Mouse (Mus musculus) CH12.LX (cell line): ENCODE measurements around the gene Gas7. TPM values are rescaled to one million over a fixed set of nuclear protein-coding genes. Genes with fewer than 3 reads are reported as not detected.

Source experiments
- DNase-seq: peaks from one replicate; pipeline ENCODE4 v3.0.0-alpha.2; 2013; ENCODE audit errors: extremely low read depth
- H3K27ac ChIP-seq: 2 replicates; pipeline ENCODE4 v1.5.1; 2012; ENCODE audit warnings: low read depth, mild to moderate bottlenecking, control low read depth, moderate library complexity; ENCODE audit not compliant: insufficient read depth
- H3K27me3 ChIP-seq: replicated peaks from 2 replicates; pipeline ENCODE3; 2012; ENCODE audit warnings: inconsistent platforms
- H3K36me3 ChIP-seq, 2 experiments: replicated peaks in 1 of 2; 2 replicates each; pipeline versions ENCODE3 to v1.6.1; 2012; ENCODE audit warnings: inconsistent platforms in 1 of 2, low read length in 1 of 2, mild to moderate bottlenecking in 1 of 2, mixed read lengths in 1 of 2, moderate library complexity in 1 of 2; ENCODE audit not compliant: control insufficient read depth in 1 of 2, insufficient read depth in 1 of 2
- H3K4me1 ChIP-seq, 2 experiments: 2 replicates each; pipeline ENCODE4 v1.6.1; 2012; ENCODE audit warnings: inconsistent platforms in 1 of 2, moderate library complexity in 1 of 2; ENCODE audit not compliant: insufficient read depth in 2 of 2, control insufficient read depth in 1 of 2
- H3K4me2 ChIP-seq: 2 replicates; pipeline ENCODE4 v1.6.1; 2012; ENCODE audit warnings: low read depth, mild to moderate bottlenecking, control low read depth; ENCODE audit not compliant: poor library complexity, insufficient read depth, severe bottlenecking
- H3K4me3 ChIP-seq, 3 experiments: fragments of 150-350 bp in 1 of 3; sonication (generic) in 1 of 3; replicated peaks in 1 of 3; 2 replicates each; pipeline versions ENCODE3 to v1.5.1; 2011 to 2012; ENCODE audit warnings: low read depth in 2 of 3, low read length in 2 of 3, mild to moderate bottlenecking in 2 of 3, moderate library complexity in 2 of 3, control low read depth in 1 of 3, improper control_type of control experiment in 1 of 3, inconsistent platforms in 1 of 3, mixed read lengths in 1 of 3; ENCODE audit not compliant: poor library complexity in 1 of 3
- H3K79me2 ChIP-seq: replicated peaks from 2 replicates; pipeline ENCODE4 v1.6.1; 2012; ENCODE audit warnings: mild to moderate bottlenecking, moderate library complexity; ENCODE audit not compliant: control insufficient read depth, poor library complexity, insufficient read depth, severe bottlenecking; ENCODE audit errors: extremely low read depth
- H3K9ac ChIP-seq: 2 replicates; pipeline ENCODE4 v1.6.1; 2012; ENCODE audit warnings: low read depth, mild to moderate bottlenecking, control low read depth, moderate library complexity; ENCODE audit not compliant: insufficient read depth
- H3K9me3 ChIP-seq: replicated peaks from 2 replicates; pipeline ENCODE3; 2012; ENCODE audit warnings: low read length, inconsistent platforms, mixed read lengths
- CHD2 ChIP-seq: IDR thresholded peaks from 2 replicates; pipeline ENCODE4 v1.6.1; 2011; ENCODE audit warnings: low read length, improper control_type of control experiment
- CTCF ChIP-seq, 2 experiments: IDR thresholded peaks in 1 of 2; conservative IDR thresholded peaks in 1 of 2; 2 replicates each; pipeline ENCODE4 v1.5.1; 2011 to 2012; ENCODE audit warnings: low read depth in 2 of 2, low read length in 2 of 2, improper control_type of control experiment in 1 of 2, inconsistent platforms in 1 of 2, mild to moderate bottlenecking in 1 of 2, moderate library complexity in 1 of 2
- E2F4 ChIP-seq: IDR thresholded peaks from 2 replicates; pipeline ENCODE4 v1.6.1; 2011; ENCODE audit warnings: low read depth, low read length, improper control_type of control experiment; ENCODE audit not compliant: insufficient replicate concordance
- EP300 ChIP-seq: IDR thresholded peaks from 2 replicates; pipeline ENCODE4 v1.6.1; 2011; ENCODE audit warnings: low read length, improper control_type of control experiment
- ETS1 ChIP-seq: conservative IDR thresholded peaks from 2 replicates; pipeline ENCODE4 v1.6.1; 2012; ENCODE audit warnings: low read depth, mild to moderate bottlenecking, inconsistent platforms, low read length, improper control_type of control experiment, moderate library complexity
- IRF4 ChIP-seq: IDR thresholded peaks from 2 replicates; pipeline ENCODE4 v1.6.1; 2014; ENCODE audit warnings: low read depth, mild to moderate bottlenecking, inconsistent platforms, low read length, improper control_type of control experiment
- JUND ChIP-seq: conservative IDR thresholded peaks from 2 replicates; pipeline ENCODE4 v1.6.1; 2011; ENCODE audit warnings: low read depth, low read length, improper control_type of control experiment
- MAZ ChIP-seq: IDR thresholded peaks from 2 replicates; pipeline ENCODE4 v1.6.1; 2012; ENCODE audit warnings: low read depth, mild to moderate bottlenecking, inconsistent platforms, low read length, improper control_type of control experiment, moderate library complexity
- NELFE ChIP-seq: IDR thresholded peaks from 2 replicates; pipeline ENCODE4 v1.6.1; 2011; ENCODE audit warnings: low read depth, low read length, improper control_type of control experiment
- PAX5 ChIP-seq: IDR thresholded peaks from 2 replicates; pipeline ENCODE4 v1.6.1; 2012; ENCODE audit warnings: low read length, inconsistent platforms, mixed read lengths
- RAD21 ChIP-seq: IDR thresholded peaks from 2 replicates; pipeline ENCODE4 v1.6.1; 2011; ENCODE audit warnings: low read depth, mild to moderate bottlenecking, low read length, improper control_type of control experiment, moderate library complexity
- RCOR1 ChIP-seq: conservative IDR thresholded peaks from 2 replicates; pipeline ENCODE4 v1.6.1; 2012; ENCODE audit warnings: low read depth, mild to moderate bottlenecking, inconsistent platforms, low read length, improper control_type of control experiment
- SIN3A ChIP-seq: IDR thresholded peaks from 2 replicates; pipeline ENCODE4 v1.6.1; 2012; ENCODE audit warnings: low read length, improper control_type of control experiment, inconsistent platforms
- SMC3 ChIP-seq: IDR thresholded peaks from 2 replicates; pipeline ENCODE4 v1.6.1; 2011; ENCODE audit warnings: low read depth, low read length, improper control_type of control experiment
- TCF12 ChIP-seq: IDR thresholded peaks from 2 replicates; pipeline ENCODE4 v1.6.1; 2014; ENCODE audit warnings: low read depth, mild to moderate bottlenecking, inconsistent platforms, low read length, improper control_type of control experiment
- UBTF ChIP-seq: IDR thresholded peaks from 2 replicates; pipeline ENCODE4 v1.6.1; 2012; ENCODE audit warnings: low read depth, mild to moderate bottlenecking, inconsistent platforms, low read length, improper control_type of control experiment, moderate library complexity
- ZMIZ1 ChIP-seq: IDR thresholded peaks from 2 replicates; pipeline ENCODE4 v1.6.1; 2012; ENCODE audit warnings: low read depth, mild to moderate bottlenecking, inconsistent platforms, low read length, improper control_type of control experiment
- dilution Hi-C: fragments of 300-500 bp; cut with MboI; formaldehyde crosslinking; loops from 2 replicates; pipeline ENCODE4 v1.14.3; 2020; ENCODE audit warnings: low sequenced_read_pairs; ENCODE audit not compliant: extremely low pct_unique_long_range_greater_than_20kb, extremely low pct_ligation_motif_present
- in situ Hi-C: fragments of 300-500 bp; cut with MboI; formaldehyde crosslinking; loops from 3 replicates; pipeline ENCODE4 v1.14.3; 2019; ENCODE audit warnings: low sequenced_read_pairs, low pct_ligation_motif_present, low pct_unique_long_range_greater_than_20kb, mixed read lengths
- polyA plus RNA-seq: library from polyadenylated mRNA; unstranded; fragments of >175 nt; gene quantifications from 2 replicates; pipeline ENCODE4 v1.2.1, GENCODE M21; 2012; ENCODE audit warnings: low read depth; ENCODE audit not compliant: insufficient read length
- total RNA-seq, 2 experiments: library from RNA; depleted of rRNA; stranded (reverse); fragments of 300-350 nt in 1 of 2; fragments of >200 nt in 1 of 2; gene quantifications; 2 replicates each; pipeline ENCODE4 v1.2.3; 2012 to 2014

Gas7 gene
- total and polyA plus RNA-seq, 3 experiments: 7.0 to 20.8 (median 7.0) TPM

GRCm38 (mm10) chr11:67451525-67451924 lies 3.7 kb upstream of the Gas7 start:
- TF ChIP-seq PAX5: no peak
- no peak for TF ChIP-seq RCOR1
- TF ChIP-seq CTCF (conservative IDR thresholded peaks at IDR 0.05 in 1 of 2, IDR thresholded peaks at IDR 0.05 in 1 of 2; ENCODE audit: low read depth in 2 of 2, low read length in 2 of 2): no peak
- no peak for TF ChIP-seq ETS1
- no peak for TF ChIP-seq RAD21
- no peak for TF ChIP-seq JUND
- TF ChIP-seq CHD2: no peak
- TF ChIP-seq IRF4: no peak
- no peak for TF ChIP-seq EP300
- TF ChIP-seq E2F4: no peak
- no peak for TF ChIP-seq MAZ
- TF ChIP-seq SMC3: no peak
- TF ChIP-seq SIN3A: no peak
- no peak for TF ChIP-seq NELFE
- TF ChIP-seq ZMIZ1: no peak
- H3K4me2 ChIP-seq: no peak overlapping the region
- in situ Hi-C loops: no loop called here
- no peaks in the 10 kb centered on the region for H3K36me3 ChIP-seq
- no peak overlapping the region for H3K4me3 ChIP-seq
- H3K27me3 ChIP-seq: peaks cover 16% of the 10 kb centered on the region
- dilution Hi-C loops: no loop called here
- no peaks in the 10 kb centered on the region for H3K79me2 ChIP-seq
- no peaks in the 10 kb centered on the region for H3K9me3 ChIP-seq
- DNase-seq: no peak
- no peaks in the 10 kb centered on the region for H3K4me1 ChIP-seq
- H3K9ac ChIP-seq: no peak overlapping the region
- H3K27ac ChIP-seq: no peak overlapping the region

GRCm38 (mm10) chr11:67455527-67455981 lies 317 bp downstream of the Gas7 start:
- Histone ChIP-seq H3K36me3 (no peaks in the 10 kb centered on the region), H3K4me3 (peak overlapping the region; percentile 31 to 50 (median 38)), H3K79me2 (no peaks in the 10 kb centered on the region), H3K27ac (no peak overlapping the region), H3K27me3 (peaks cover 16% of the 10 kb centered on the region), H3K9me3 (no peaks in the 10 kb centered on the region), H3K4me2 (peak overlapping the region; percentile 62), H3K9ac (no peak overlapping the region), H3K4me1 (peaks cover 0 to 5% of the 10 kb centered on the region in 2 experiments; a peak in 1 of 4 replicates)
- in situ Hi-C loops: no loop called here
- dilution Hi-C loops: no loop called here
- DNase-seq: no peak
- no peak for TF ChIP-seq CHD2
- TF ChIP-seq E2F4: no peak
- TF ChIP-seq NELFE: no peak
- TF ChIP-seq TCF12: no peak
- TF ChIP-seq UBTF: no peak
